Mouse (Mus musculus): ENCODE measurements around the gene Gm20388. TPM values are rescaled to one million over a fixed set of nuclear protein-coding genes. Genes with fewer than 3 reads are reported as not detected.

Gm20388 gene
- polyA plus RNA-seq, 1 experiment: 23.9 TPM

GRCm38 (mm10) chr8:121360001-121360400 is 1449.4 kb downstream of the Gm20388 start:
- Histone ChIP-seq H3K4me3 (ENCODE audit: insufficient read depth, low read length) (no peak overlapping the region), H3K27ac (ENCODE audit: insufficient read depth, low read length) (no peak overlapping the region), H3K4me1 (ENCODE audit: control insufficient read depth, insufficient read depth, low read length) (no peaks in the 10 kb centered on the region)
- no peak for TF ChIP-seq POLR2A (IDR thresholded peaks at IDR 0.05; ENCODE audit: extremely low read depth, insufficient read depth, low read length)
- no peak for TF ChIP-seq CTCF (IDR thresholded peaks at IDR 0.05; ENCODE audit: extremely low read depth, insufficient read depth, low read length)

GRCm38 (mm10) chr8:121361166-121361565 is 1450.5 kb downstream of the Gm20388 start:
- no peaks in the 10 kb centered on the region for H3K4me1 ChIP-seq (ENCODE audit: control insufficient read depth, insufficient read depth, low read length)
- H3K27ac ChIP-seq (ENCODE audit: insufficient read depth, low read length): no peak overlapping the region
- no peak overlapping the region for H3K4me3 ChIP-seq (ENCODE audit: insufficient read depth, low read length)
- TF ChIP-seq CTCF (IDR thresholded peaks at IDR 0.05; ENCODE audit: extremely low read depth, insufficient read depth, low read length) (no peak), POLR2A (IDR thresholded peaks at IDR 0.05; ENCODE audit: extremely low read depth, insufficient read depth, low read length) (no peak)

- Histone ChIP-seq H3K4me1 (ENCODE audit: control insufficient read depth, insufficient read depth, low read length) (peaks cover under 1% of the 10 kb centered on the region; the same call in 1 of the 2 replicates), H3K27ac (ENCODE audit: insufficient read depth, low read length) (no peak overlapping the region), H3K4me3 (ENCODE audit: insufficient read depth, low read length) (no peak overlapping the region)
- TF ChIP-seq POLR2A (IDR thresholded peaks at IDR 0.05; ENCODE audit: extremely low read depth, insufficient read depth, low read length) (no peak), CTCF (IDR thresholded peaks at IDR 0.05; ENCODE audit: extremely low read depth, insufficient read depth, low read length) (no peak)
Measured at GRCm38 (mm10) chr8:121364646-121365045, 1454.0 kb downstream of the Gm20388 start.

- peaks cover 1% of the 10 kb centered on the region; the same call in 1 of the 2 replicates for H3K4me1 ChIP-seq (ENCODE audit: control insufficient read depth, insufficient read depth, low read length)
- TF ChIP-seq POLR2A (IDR thresholded peaks at IDR 0.05; ENCODE audit: extremely low read depth, insufficient read depth, low read length): no peak
- TF ChIP-seq CTCF (IDR thresholded peaks at IDR 0.05; ENCODE audit: extremely low read depth, insufficient read depth, low read length): no peak
- H3K27ac ChIP-seq (ENCODE audit: insufficient read depth, low read length): no peak overlapping the region
- H3K4me3 ChIP-seq (ENCODE audit: insufficient read depth, low read length): no peak overlapping the region
Measured at GRCm38 (mm10) chr8:121365150-121365549, 1454.5 kb downstream of the Gm20388 start.

- Histone ChIP-seq H3K4me1 (ENCODE audit: control insufficient read depth, insufficient read depth, low read length) (peaks cover 1% of the 10 kb centered on the region; the same call in 1 of the 2 replicates), H3K27ac (ENCODE audit: insufficient read depth, low read length) (no peak overlapping the region), H3K4me3 (ENCODE audit: insufficient read depth, low read length) (no peak overlapping the region)
- no peak for TF ChIP-seq CTCF (IDR thresholded peaks at IDR 0.05; ENCODE audit: extremely low read depth, insufficient read depth, low read length)
- no peak for TF ChIP-seq POLR2A (IDR thresholded peaks at IDR 0.05; ENCODE audit: extremely low read depth, insufficient read depth, low read length)
Measured at GRCm38 (mm10) chr8:121366655-121367054, 1456.0 kb downstream of the Gm20388 start.

GRCm38 (mm10) chr8:121368799-121369198 is 1458.2 kb downstream of the Gm20388 start:
- Histone ChIP-seq H3K27ac (ENCODE audit: insufficient read depth, low read length) (no peak overlapping the region), H3K4me1 (ENCODE audit: control insufficient read depth, insufficient read depth, low read length) (peaks cover 3% of the 10 kb centered on the region; the same call in 1 of the 2 replicates), H3K4me3 (ENCODE audit: insufficient read depth, low read length) (no peak overlapping the region)
- TF ChIP-seq CTCF (IDR thresholded peaks at IDR 0.05; ENCODE audit: extremely low read depth, insufficient read depth, low read length) (no peak), POLR2A (IDR thresholded peaks at IDR 0.05; ENCODE audit: extremely low read depth, insufficient read depth, low read length) (no peak)

GRCm38 (mm10) chr8:121369378-121369777 is 1458.7 kb downstream of the Gm20388 start:
- H3K4me1 ChIP-seq (ENCODE audit: control insufficient read depth, insufficient read depth, low read length): peaks cover 3% of the 10 kb centered on the region; the same call in 1 of the 2 replicates
- TF ChIP-seq CTCF (IDR thresholded peaks at IDR 0.05; ENCODE audit: extremely low read depth, insufficient read depth, low read length): no peak
- no peak for TF ChIP-seq POLR2A (IDR thresholded peaks at IDR 0.05; ENCODE audit: extremely low read depth, insufficient read depth, low read length)
- no peak overlapping the region for H3K27ac ChIP-seq (ENCODE audit: insufficient read depth, low read length)
- no peak overlapping the region for H3K4me3 ChIP-seq (ENCODE audit: insufficient read depth, low read length)

- no peak overlapping the region for H3K27ac ChIP-seq (ENCODE audit: insufficient read depth, low read length)
- H3K4me1 ChIP-seq (ENCODE audit: control insufficient read depth, insufficient read depth, low read length): peaks cover 3% of the 10 kb centered on the region; the same call in 1 of the 2 replicates
- no peak overlapping the region for H3K4me3 ChIP-seq (ENCODE audit: insufficient read depth, low read length)
- TF ChIP-seq POLR2A (IDR thresholded peaks at IDR 0.05; ENCODE audit: extremely low read depth, insufficient read depth, low read length) (no peak), CTCF (IDR thresholded peaks at IDR 0.05; ENCODE audit: extremely low read depth, insufficient read depth, low read length) (no peak)
Measured at GRCm38 (mm10) chr8:121371287-121371686, 1460.6 kb downstream of the Gm20388 start.

GRCm38 (mm10) chr8:121371911-121372638 is 1461.4 kb downstream of the Gm20388 start:
- no peak overlapping the region for H3K4me3 ChIP-seq (ENCODE audit: insufficient read depth, low read length)
- TF ChIP-seq CTCF (IDR thresholded peaks at IDR 0.05; ENCODE audit: extremely low read depth, insufficient read depth, low read length) (no peak), POLR2A (IDR thresholded peaks at IDR 0.05; ENCODE audit: extremely low read depth, insufficient read depth, low read length) (no peak)
- H3K27ac ChIP-seq (ENCODE audit: insufficient read depth, low read length): no peak overlapping the region

GRCm38 (mm10) chr8:121372639-121372986 is 1462.0 kb downstream of the Gm20388 start:
- H3K4me1 ChIP-seq (ENCODE audit: control insufficient read depth, insufficient read depth, low read length): peaks cover 3% of the 10 kb centered on the region; the same call in 1 of the 2 replicates
- H3K4me3 ChIP-seq (ENCODE audit: insufficient read depth, low read length): no peak overlapping the region
- TF ChIP-seq POLR2A (IDR thresholded peaks at IDR 0.05; ENCODE audit: extremely low read depth, insufficient read depth, low read length): no peak
- no peak for TF ChIP-seq CTCF (IDR thresholded peaks at IDR 0.05; ENCODE audit: extremely low read depth, insufficient read depth, low read length)
- H3K27ac ChIP-seq (ENCODE audit: insufficient read depth, low read length): no peak overlapping the region

More at GRCm38 (mm10) chr8:121371911-121372638, 1461.4 kb downstream of the Gm20388 start:
- peaks cover 3% of the 10 kb centered on the region; the same call in 1 of the 2 replicates for H3K4me1 ChIP-seq (ENCODE audit: control insufficient read depth, insufficient read depth, low read length)

Measured in cortical plate, adult 2 months (tissue).